Mouse (Mus musculus): ENCODE data around the gene Gcnt4.

GRCm38 (mm10) chr13:96925991-96926725 is 1.7 kb downstream of the Gcnt4 start:
- TF ChIP-seq CTCF (IDR thresholded peaks at IDR 0.05; ENCODE audit: low read depth) (no peak), EP300 (optimal IDR thresholded peaks at IDR 0.05) (no peak)
